Mouse (Mus musculus): ENCODE results near the gene Abhd2. TPM values are rescaled to one million over a fixed set of nuclear protein-coding genes. Genes with fewer than 3 reads are reported as not detected.

The Abhd2 gene
- polyA plus RNA-seq, 1 experiment from 2014 or later: 49.3 TPM

- H3K9me3 ChIP-seq (ENCODE audit: low read length): no peaks in the 10 kb centered on the region
- DNase-seq (no peak), ATAC-seq (no peak)
- H3K4me1 ChIP-seq (ENCODE audit: insufficient read depth): peaks cover 40% of the 10 kb centered on the region
- TF ChIP-seq CTCF (IDR thresholded peaks at IDR 0.05; ENCODE audit: low read depth): no peak
- no peak overlapping the region for H3K27ac ChIP-seq (ENCODE audit: low read depth)
- 0 out of 2 replicates have a peak, but pooled peaks cover under 1% of the 10 kb centered on the region for H3K36me3 ChIP-seq (replicated peaks; ENCODE audit: insufficient read depth, low read length)
- WGBS (ENCODE audit: insufficient replicate concordance): 71% methylated on average over 7 of the region's 7 CpGs
- H3K4me3 ChIP-seq (ENCODE audit: low read depth, low read length): no peak overlapping the region
- no peak overlapping the region for H3K9ac ChIP-seq (replicated peaks)
- H3K4me2 ChIP-seq (ENCODE audit: low read depth, low read length): no peak overlapping the region
- H3K27me3 ChIP-seq (ENCODE audit: insufficient read depth, low read length): no peaks in the 10 kb centered on the region
Observed at GRCm38 (mm10) chr7:79317576-79317975, 44.6 kb downstream of the Abhd2 start.

GRCm38 (mm10) chr7:79318110-79318801 is 45.3 kb downstream of the Abhd2 start:
- WGBS (ENCODE audit: insufficient replicate concordance): 46% methylated on average over 13 of the region's 13 CpGs
- ATAC-seq: no peak
- DNase-seq: no peak

GRCm38 (mm10) chr7:79323855-79324254 is 50.9 kb downstream of the Abhd2 start:
- 82% methylated on average over 8 of the region's 8 CpGs for WGBS (ENCODE audit: insufficient replicate concordance)
- no peak overlapping the region for H3K9ac ChIP-seq (replicated peaks)
- H3K4me1 ChIP-seq (ENCODE audit: insufficient read depth): no peaks in the 10 kb centered on the region
- DNase-seq (no peak), ATAC-seq (no peak)
- H3K9me3 ChIP-seq (ENCODE audit: low read length): no peaks in the 10 kb centered on the region
- TF ChIP-seq EP300 (IDR thresholded peaks at IDR 0.05; ENCODE audit: low read depth) (no peak), CTCF (IDR thresholded peaks at IDR 0.05; ENCODE audit: low read depth) (no peak)
- H3K27ac ChIP-seq (ENCODE audit: low read depth): no peak overlapping the region
- no peak overlapping the region for H3K4me3 ChIP-seq (ENCODE audit: low read depth, low read length)
- no peak overlapping the region for H3K4me2 ChIP-seq (ENCODE audit: low read depth, low read length)
- peaks cover 56% of the 10 kb centered on the region for H3K36me3 ChIP-seq (replicated peaks; ENCODE audit: insufficient read depth, low read length)
- H3K27me3 ChIP-seq (ENCODE audit: insufficient read depth, low read length): no peaks in the 10 kb centered on the region

More at GRCm38 (mm10) chr7:79318110-79318801, 45.3 kb downstream of the Abhd2 start:
- Histone ChIP-seq H3K36me3 (replicated peaks; ENCODE audit: insufficient read depth, low read length) (peaks cover 6% of the 10 kb centered on the region; the same call in 1 of the 2 replicates), H3K9ac (replicated peaks) (no peak overlapping the region), H3K4me2 (ENCODE audit: low read depth, low read length) (no peak overlapping the region), H3K27ac (ENCODE audit: low read depth) (no peak overlapping the region), H3K27me3 (ENCODE audit: insufficient read depth, low read length) (no peaks in the 10 kb centered on the region), H3K4me1 (ENCODE audit: insufficient read depth) (peaks cover 33% of the 10 kb centered on the region), H3K9me3 (ENCODE audit: low read length) (no peaks in the 10 kb centered on the region), H3K4me3 (ENCODE audit: low read depth, low read length) (no peak overlapping the region)
- TF ChIP-seq CTCF (IDR thresholded peaks at IDR 0.05; ENCODE audit: low read depth): no peak
- TF ChIP-seq EP300 (IDR thresholded peaks at IDR 0.05; ENCODE audit: low read depth): no peak

- Histone ChIP-seq H3K4me1 (ENCODE audit: insufficient read depth) (no peaks in the 10 kb centered on the region), H3K27ac (ENCODE audit: low read depth) (no peak overlapping the region), H3K4me3 (ENCODE audit: low read depth, low read length) (no peak overlapping the region), H3K9me3 (ENCODE audit: low read length) (no peaks in the 10 kb centered on the region), H3K36me3 (replicated peaks; ENCODE audit: insufficient read depth, low read length) (peaks cover 78% of the 10 kb centered on the region), H3K9ac (replicated peaks) (no peak overlapping the region), H3K4me2 (ENCODE audit: low read depth, low read length) (no peak overlapping the region), H3K27me3 (ENCODE audit: insufficient read depth, low read length) (no peaks in the 10 kb centered on the region)
- no peak for ATAC-seq
- DNase-seq: no peak
- 92% methylated on average over 5 of the region's 5 CpGs for WGBS (ENCODE audit: insufficient replicate concordance)
- TF ChIP-seq EP300 (IDR thresholded peaks at IDR 0.05; ENCODE audit: low read depth) (no peak), CTCF (IDR thresholded peaks at IDR 0.05; ENCODE audit: low read depth) (no peak)
Observed at GRCm38 (mm10) chr7:79328769-79329168, 55.8 kb downstream of the Abhd2 start.

- Histone ChIP-seq H3K4me1 (ENCODE audit: insufficient read depth) (no peaks in the 10 kb centered on the region), H3K27me3 (ENCODE audit: insufficient read depth, low read length) (no peaks in the 10 kb centered on the region), H3K4me2 (ENCODE audit: low read depth, low read length) (no peak overlapping the region), H3K4me3 (ENCODE audit: low read depth, low read length) (no peak overlapping the region), H3K27ac (ENCODE audit: low read depth) (no peak overlapping the region), H3K36me3 (replicated peaks; ENCODE audit: insufficient read depth, low read length) (peaks cover 69% of the 10 kb centered on the region), H3K9ac (replicated peaks) (no peak overlapping the region), H3K9me3 (ENCODE audit: low read length) (no peaks in the 10 kb centered on the region)
- WGBS (ENCODE audit: insufficient replicate concordance): 84% methylated on average over 10 of the region's 10 CpGs
- ATAC-seq (no peak), DNase-seq (no peak)
- no peak for TF ChIP-seq CTCF (IDR thresholded peaks at IDR 0.05; ENCODE audit: low read depth)
- no peak for TF ChIP-seq EP300 (IDR thresholded peaks at IDR 0.05; ENCODE audit: low read depth)
Observed at GRCm38 (mm10) chr7:79331197-79331596, 58.2 kb downstream of the Abhd2 start.

GRCm38 (mm10) chr7:79333419-79333818 is 60.4 kb downstream of the Abhd2 start:
- no peak overlapping the region for H3K27ac ChIP-seq (ENCODE audit: low read depth)

More at GRCm38 (mm10) chr7:79333419-79333818, 60.4 kb downstream of the Abhd2 start:
- ATAC-seq (no peak), DNase-seq (no peak)
- no peaks in the 10 kb centered on the region for H3K27me3 ChIP-seq (ENCODE audit: insufficient read depth, low read length)
- H3K36me3 ChIP-seq (replicated peaks; ENCODE audit: insufficient read depth, low read length): peaks cover 57% of the 10 kb centered on the region
- no peaks in the 10 kb centered on the region for H3K9me3 ChIP-seq (ENCODE audit: low read length)
- H3K4me1 ChIP-seq (ENCODE audit: insufficient read depth): no peaks in the 10 kb centered on the region
- no peak overlapping the region for H3K4me2 ChIP-seq (ENCODE audit: low read depth, low read length)
- 77% methylated on average over 3 of the region's 3 CpGs for WGBS (ENCODE audit: insufficient replicate concordance)
- TF ChIP-seq EP300 (IDR thresholded peaks at IDR 0.05; ENCODE audit: low read depth) (no peak), CTCF (IDR thresholded peaks at IDR 0.05; ENCODE audit: low read depth) (no peak)
- H3K4me3 ChIP-seq (ENCODE audit: low read depth, low read length): no peak overlapping the region
- H3K9ac ChIP-seq (replicated peaks): no peak overlapping the region

Measured in liver, postnatal 0 days (tissue).